Mouse (Mus musculus) heart, embryonic 10.5 days (tissue): ENCODE measurements at regions not wholly inside any gene's neighbourhood (a gene's known extent, or its start where the extent isn't known, plus 50 kb on each side); places are given as distances from the start of the nearest gene placed in this dataset.

Source experiments
- DNase-seq: peaks from one replicate; pipeline ENCODE4 v3.0.0-alpha.2; 2017; ENCODE audit warnings: low spot score
- H3K27ac ChIP-seq: fragments of 300-500 bp; sonication (generic); 2 replicates; pipeline ENCODE4 v1.5.1; 2016; ENCODE audit warnings: mild to moderate bottlenecking
- H3K27me3 ChIP-seq: fragments of 300-500 bp; sonication (generic); 2 replicates; pipeline ENCODE4 v1.6.1; 2016; ENCODE audit warnings: mild to moderate bottlenecking; ENCODE audit not compliant: poor library complexity, insufficient read depth, severe bottlenecking
- H3K36me3 ChIP-seq: fragments of 300-500 bp; sonication (generic); 2 replicates; pipeline ENCODE4 v1.6.1; 2016; ENCODE audit warnings: mild to moderate bottlenecking, moderate library complexity
- H3K4me1 ChIP-seq: fragments of 300-500 bp; sonication (generic); 2 replicates; pipeline ENCODE4 v1.6.1; 2016; ENCODE audit warnings: mild to moderate bottlenecking
- H3K4me3 ChIP-seq: fragments of 300-500 bp; sonication (generic); 2 replicates; pipeline ENCODE4 v1.5.1; 2016; ENCODE audit warnings: mild to moderate bottlenecking, moderate library complexity
- H3K9me3 ChIP-seq: fragments of 300-500 bp; sonication (generic); 2 replicates; pipeline ENCODE4 v1.6.1; 2016; ENCODE audit warnings: mild to moderate bottlenecking, moderate library complexity
- WGBS: fragments of 180-500 bp; shearing (Covaris S2); methylation state at CpG from one replicate; pipeline ENCODE4 v1.1.7; 2016; 5-methylcytosine and 5-hydroxymethylcytosine counted together

- no peaks in the 10 kb centered on the region for H3K9me3 ChIP-seq
- 6% methylated on average over 21 of the region's 21 CpGs for WGBS
- no peaks in the 10 kb centered on the region for H3K36me3 ChIP-seq
- peak overlapping the region; percentile 47 for H3K4me3 ChIP-seq
- no peaks in the 10 kb centered on the region for H3K27me3 ChIP-seq
- H3K27ac ChIP-seq, result peak overlapping the region; percentile 84
- peak; percentile 94 for DNase-seq
- peaks cover 39% of the 10 kb centered on the region for H3K4me1 ChIP-seq
These were observed 95.5 kb upstream of the Oxgr1 start for GRCm38 (mm10) chr14:120137680-120138136.

GRCm38 (mm10) chr14:120138546-120138945 lies 96.3 kb upstream of the Oxgr1 start:
- Histone ChIP-seq H3K27me3 (no peaks in the 10 kb centered on the region), H3K9me3 (no peaks in the 10 kb centered on the region), H3K36me3 (no peaks in the 10 kb centered on the region), H3K4me3 (no peak overlapping the region), H3K4me1 (peaks cover 39% of the 10 kb centered on the region), H3K27ac (no peak overlapping the region)
- peak; percentile 55 for DNase-seq
- WGBS, result 78% methylated on average over 5 of the region's 5 CpGs

- Histone ChIP-seq H3K36me3 (no peaks in the 10 kb centered on the region), H3K27me3 (no peaks in the 10 kb centered on the region), H3K9me3 (no peaks in the 10 kb centered on the region), H3K27ac (peak overlapping the region; percentile 85), H3K4me1 (peaks cover 42% of the 10 kb centered on the region), H3K4me3 (no peak overlapping the region)
- WGBS, result 94% methylated on average over 14 of the region's 14 CpGs
- DNase-seq, result peak; percentile 69
These were observed 97.0 kb upstream of the Oxgr1 start for GRCm38 (mm10) chr14:120139256-120139655.

- peak; percentile 73 for DNase-seq
- Histone ChIP-seq H3K4me1 (peaks cover 44% of the 10 kb centered on the region), H3K27me3 (no peaks in the 10 kb centered on the region), H3K9me3 (no peaks in the 10 kb centered on the region), H3K4me3 (no peak overlapping the region), H3K36me3 (no peaks in the 10 kb centered on the region), H3K27ac (peak overlapping the region; percentile 85)
- 64% methylated on average over 16 of the region's 16 CpGs for WGBS
These were observed 97.4 kb upstream of the Oxgr1 start for GRCm38 (mm10) chr14:120139671-120140071.

- no peaks in the 10 kb centered on the region for H3K9me3 ChIP-seq
- WGBS, result 86% methylated on average over 8 of the region's 8 CpGs
- H3K27me3 ChIP-seq, result no peaks in the 10 kb centered on the region
- no peaks in the 10 kb centered on the region for H3K36me3 ChIP-seq
- H3K4me3 ChIP-seq, result no peak overlapping the region
- H3K4me1 ChIP-seq, result peaks cover 45% of the 10 kb centered on the region
- peak overlapping the region; percentile 85 for H3K27ac ChIP-seq
- no peak for DNase-seq
These were observed 98.0 kb upstream of the Oxgr1 start for GRCm38 (mm10) chr14:120140211-120140610.

- 66% methylated on average over 14 of the region's 14 CpGs for WGBS
- peak; percentile 77 for DNase-seq
- Histone ChIP-seq H3K36me3 (no peaks in the 10 kb centered on the region), H3K4me1 (peaks cover 45% of the 10 kb centered on the region), H3K27me3 (no peaks in the 10 kb centered on the region), H3K4me3 (no peak overlapping the region), H3K9me3 (no peaks in the 10 kb centered on the region), H3K27ac (peak overlapping the region; percentile 85)
These were observed 98.8 kb upstream of the Oxgr1 start for GRCm38 (mm10) chr14:120140791-120141747.

GRCm38 (mm10) chr14:120142281-120142680 lies 100.0 kb upstream of the Oxgr1 start:
- peak overlapping the region; percentile 1; the same call in 1 of the 2 replicates for H3K27ac ChIP-seq
- 57% methylated on average over 4 of the region's 4 CpGs for WGBS

GRCm38 (mm10) chr14:120144451-120144850 lies 102.2 kb upstream of the Oxgr1 start:
- 80% methylated on average over 6 of the region's 6 CpGs for WGBS
- Histone ChIP-seq H3K4me3 (no peak overlapping the region), H3K4me1 (peaks cover 42% of the 10 kb centered on the region), H3K9me3 (no peaks in the 10 kb centered on the region), H3K27me3 (no peaks in the 10 kb centered on the region), H3K27ac (peak overlapping the region; percentile 42; the same call in 1 of the 2 replicates), H3K36me3 (no peaks in the 10 kb centered on the region)
- peak; percentile 60 for DNase-seq

More at GRCm38 (mm10) chr14:120142281-120142680, 100.0 kb upstream of the Oxgr1 start:
- peak; percentile 55 for DNase-seq
- no peaks in the 10 kb centered on the region for H3K9me3 ChIP-seq
- H3K27me3 ChIP-seq, result no peaks in the 10 kb centered on the region
- H3K4me1 ChIP-seq, result peaks cover 52% of the 10 kb centered on the region
- no peak overlapping the region for H3K4me3 ChIP-seq
- no peaks in the 10 kb centered on the region for H3K36me3 ChIP-seq

- WGBS, result 88% methylated on average over 11 of the region's 11 CpGs
- Histone ChIP-seq H3K9me3 (no peaks in the 10 kb centered on the region), H3K27ac (no peak overlapping the region), H3K4me3 (no peak overlapping the region), H3K4me1 (peaks cover 26% of the 10 kb centered on the region), H3K36me3 (no peaks in the 10 kb centered on the region), H3K27me3 (no peaks in the 10 kb centered on the region)
- peak; percentile 51 for DNase-seq
These were observed 104.1 kb upstream of the Oxgr1 start for GRCm38 (mm10) chr14:120146312-120146711.

GRCm38 (mm10) chr14:120146908-120147770 lies 104.9 kb upstream of the Oxgr1 start:
- Histone ChIP-seq H3K27me3 (no peaks in the 10 kb centered on the region), H3K4me1 (peaks cover 20% of the 10 kb centered on the region), H3K9me3 (no peaks in the 10 kb centered on the region), H3K27ac (no peak overlapping the region), H3K36me3 (no peaks in the 10 kb centered on the region), H3K4me3 (no peak overlapping the region)
- WGBS, result 66% methylated on average over 8 of the region's 8 CpGs
- peak; percentile 68 for DNase-seq

- peaks cover 20% of the 10 kb centered on the region for H3K4me1 ChIP-seq
- no peak overlapping the region for H3K27ac ChIP-seq
- no peaks in the 10 kb centered on the region for H3K27me3 ChIP-seq
- WGBS, result 84% methylated on average over 11 of the region's 11 CpGs
- no peak overlapping the region for H3K4me3 ChIP-seq
- H3K36me3 ChIP-seq, result no peaks in the 10 kb centered on the region
- DNase-seq, result no peak
- H3K9me3 ChIP-seq, result no peaks in the 10 kb centered on the region
These were observed 106.6 kb upstream of the Oxgr1 start for GRCm38 (mm10) chr14:120148803-120149202.

GRCm38 (mm10) chr14:120149341-120149741 lies 107.1 kb upstream of the Oxgr1 start:
- H3K27ac ChIP-seq, result no peak overlapping the region
- peaks cover 17% of the 10 kb centered on the region for H3K4me1 ChIP-seq
- no peaks in the 10 kb centered on the region for H3K36me3 ChIP-seq
- no peak overlapping the region for H3K4me3 ChIP-seq
- H3K27me3 ChIP-seq, result no peaks in the 10 kb centered on the region
- no peak for DNase-seq
- H3K9me3 ChIP-seq, result no peaks in the 10 kb centered on the region
- 85% methylated on average over 11 of the region's 11 CpGs for WGBS
